Mouse (Mus musculus): ENCODE measurements around the gene Tekt1.
A peak's percentile ranks its signal among the peaks of the same experiment; 100 is the strongest.

The Tekt1 gene

GRCm38 (mm10) chr11:72342549-72343237 is 19.5 kb downstream of the Tekt1 start:
- DNase-seq = peak; percentile 21

- no peak for DNase-seq
Observed at GRCm38 (mm10) chr11:72339716-72340115, 22.5 kb downstream of the Tekt1 start.

- DNase-seq = no peak
Observed at GRCm38 (mm10) chr11:72338437-72338871, 23.8 kb downstream of the Tekt1 start.

- no peak for DNase-seq
Observed at GRCm38 (mm10) chr11:72336726-72337125, 25.5 kb downstream of the Tekt1 start.

- DNase-seq = no peak
Observed at GRCm38 (mm10) chr11:72334653-72335052, 27.6 kb downstream of the Tekt1 start.

GRCm38 (mm10) chr11:72332951-72333667 is 29.1 kb downstream of the Tekt1 start:
- DNase-seq = no peak

- DNase-seq = no peak
Observed at GRCm38 (mm10) chr11:72325701-72326100, 36.5 kb downstream of the Tekt1 start.

GRCm38 (mm10) chr11:72324431-72324830 is 37.8 kb downstream of the Tekt1 start:
- peak; percentile 10 for DNase-seq

- DNase-seq = no peak
Observed at GRCm38 (mm10) chr11:72318026-72318425, 44.2 kb downstream of the Tekt1 start.

- no peak for DNase-seq
Observed at GRCm38 (mm10) chr11:72314151-72314895, 47.9 kb downstream of the Tekt1 start, which contains the start of gene Fbxo39. Gene Fbxo39, plus strand, starts transcription at chr11:72314444.

GRCm38 (mm10) chr11:72311355-72312001 is 50.8 kb downstream of the Tekt1 start:
- no peak for DNase-seq

GRCm38 (mm10) chr11:72310491-72310890 is 51.8 kb downstream of the Tekt1 start:
- no peak for DNase-seq

- DNase-seq = no peak
Observed at GRCm38 (mm10) chr11:72308982-72309381, 53.3 kb downstream of the Tekt1 start.

- DNase-seq = no peak
Observed at GRCm38 (mm10) chr11:72307461-72307860, 54.8 kb downstream of the Tekt1 start.

GRCm38 (mm10) chr11:72302230-72302629 is 60.0 kb downstream of the Tekt1 start:
- DNase-seq = peak; percentile 2

- peak; percentile 59 for DNase-seq
Observed at GRCm38 (mm10) chr11:72301334-72301733, 60.9 kb downstream of the Tekt1 start, which contains the start of gene Xaf1. Gene Xaf1, plus strand, starts transcription at chr11:72301629.
